Mouse (Mus musculus) heart, embryonic 12.5 days (tissue): ENCODE measurements around the gene Pld3. TPM values are rescaled to one million over a fixed set of nuclear protein-coding genes. Genes with fewer than 3 reads are reported as not detected.

Experiments
- polyA plus RNA-seq: library from polyadenylated mRNA; unstranded; fragments of >200 nt; fragmentation: Nextera tagmentation; extraction: Ambion mirVana; gene quantifications from 2 replicates; pipeline ENCODE4 v1.2.1, GENCODE M21; 2016

Gene Pld3
- polyA plus RNA-seq, 1 experiment from 2014 or later: 63.4 TPM

Other genes with a start within 250 kb of the Pld3 start
- 53.9 and 57.1 TPM in 2 replicates for gene Ltbp4, start 215.5 kb downstream of the Pld3 start, polyA plus RNA-seq
- gene Shkbp1, start 197.2 kb downstream of the Pld3 start, polyA plus RNA-seq: 35.4 and 39.4 TPM in 2 replicates
- 1.2 and 1.5 TPM in 2 replicates for gene Gm20479, start 195.8 kb downstream of the Pld3 start, polyA plus RNA-seq
- gene Sptbn4, start 105.5 kb downstream of the Pld3 start, polyA plus RNA-seq: 0.26 TPM in 2 replicates
- 68.4 and 82.4 TPM in 2 replicates for gene Blvrb, start 105.2 kb downstream of the Pld3 start, polyA plus RNA-seq
- gene Sertad3, start 79.5 kb downstream of the Pld3 start, polyA plus RNA-seq: 22.8 and 23.3 TPM in 2 replicates
- 35.3 and 35.9 TPM in 2 replicates for gene Sertad1, start 66.3 kb downstream of the Pld3 start, polyA plus RNA-seq
- gene Prx, start 53.9 kb downstream of the Pld3 start, polyA plus RNA-seq: 3.3 and 3.5 TPM in 2 replicates
- 0.31 and 0.39 TPM in 2 replicates for gene Hipk4, start 30.0 kb downstream of the Pld3 start, polyA plus RNA-seq
- gene 2310022A10Rik, start within 50 bp of the Pld3 start, polyA plus RNA-seq: 36.4 and 37.4 TPM in 2 replicates
- gene Akt2, start 38.3 kb upstream of the Pld3 start, polyA plus RNA-seq: 85.0 and 89.4 TPM in 2 replicates
- gene Ttc9b, start 100.7 kb upstream of the Pld3 start, polyA plus RNA-seq: 0.09 TPM in 1 of 2 replicates, not detected in the other
- gene Map3k10, start 121.4 kb upstream of the Pld3 start, polyA plus RNA-seq: 8.8 and 9.8 TPM in 2 replicates
- gene Zfp607b, start 136.1 kb upstream of the Pld3 start, polyA plus RNA-seq: 1.7 and 2.8 TPM in 2 replicates
- 20.2 TPM in 2 replicates for gene Zfp60, start 178.2 kb upstream of the Pld3 start, polyA plus RNA-seq